Mouse (Mus musculus) heart, embryonic 14.5 days (tissue): ENCODE measurements around the gene Map4k1. TPM values are rescaled to one million over a fixed set of nuclear protein-coding genes. Genes with fewer than 3 reads are reported as not detected.

Experiments
- ATAC-seq: fragments of 200-750 bp; cut with Nextera tagmentation; 2 replicates; pipeline ENCODE4 v1.8.0; 2017; ENCODE audit warnings: low read depth, moderate TSS enrichment; ENCODE audit not compliant: insufficient number of reproducible peaks, insufficient read depth, low FRiP score
- H3K27ac ChIP-seq, 2 experiments: fragments of 200-500 bp in 1 of 2; fragments of 300-500 bp in 1 of 2; sonication (generic) in 1 of 2; replicated peaks in 1 of 2; 2 replicates each; pipeline ENCODE4 v1.5.1; 2012 to 2014; ENCODE audit warnings: low read depth in 2 of 2, low read length in 2 of 2, control low read depth in 1 of 2, mild to moderate bottlenecking in 1 of 2, mixed read lengths in 1 of 2; ENCODE audit not compliant: control insufficient read depth in 1 of 2, insufficient read depth in 1 of 2
- H3K27me3 ChIP-seq: fragments of 300-500 bp; sonication (generic); 2 replicates; pipeline ENCODE4 v1.6.1; 2014; ENCODE audit warnings: mild to moderate bottlenecking, low read length, control low read depth; ENCODE audit not compliant: control insufficient read depth, insufficient read depth
- H3K36me3 ChIP-seq: fragments of 300-500 bp; sonication (generic); 2 replicates; pipeline ENCODE4 v1.6.1; 2014; ENCODE audit warnings: mild to moderate bottlenecking, control low read depth, low read length, mixed read lengths; ENCODE audit not compliant: control insufficient read depth, insufficient read depth
- H3K4me1 ChIP-seq, 2 experiments: fragments of 200-500 bp in 1 of 2; fragments of 300-500 bp in 1 of 2; sonication (generic) in 1 of 2; 2 replicates each; pipeline ENCODE4 v1.6.1; 2012 to 2014; ENCODE audit warnings: low read length in 2 of 2, control low read depth in 1 of 2, mixed read lengths in 1 of 2; ENCODE audit not compliant: control insufficient read depth in 2 of 2, insufficient read depth in 2 of 2
- H3K4me2 ChIP-seq: fragments of 300-500 bp; sonication (generic); 2 replicates; pipeline ENCODE4 v1.6.1; 2014; ENCODE audit warnings: mild to moderate bottlenecking, low read length
- H3K4me3 ChIP-seq, 2 experiments: fragments of 200-500 bp in 1 of 2; fragments of 300-500 bp in 1 of 2; sonication (generic) in 1 of 2; 2 replicates each; pipeline ENCODE4 v1.5.1; 2012 to 2014; ENCODE audit warnings: low read length in 2 of 2, mild to moderate bottlenecking in 2 of 2, control low read depth in 1 of 2, low read depth in 1 of 2, moderate library complexity in 1 of 2; ENCODE audit not compliant: control insufficient read depth in 1 of 2, insufficient read depth in 1 of 2
- H3K9ac ChIP-seq: fragments of 300-500 bp; sonication (generic); 2 replicates; pipeline ENCODE4 v1.6.1; 2014; ENCODE audit warnings: mild to moderate bottlenecking, low read length
- H3K9me3 ChIP-seq: fragments of 300-500 bp; sonication (generic); 2 replicates; pipeline ENCODE4 v1.6.1; 2016; ENCODE audit warnings: low read length, control low read depth; ENCODE audit not compliant: control insufficient read depth
- WGBS: fragments of 180-500 bp; shearing (Covaris S2); extraction: QIAGEN DNeasy Blood & Tissue Kit; methylation state at CpG from one replicate; pipeline ENCODE4 v1.1.7; 2014; 5-methylcytosine and 5-hydroxymethylcytosine counted together
- polyA plus RNA-seq: library from polyadenylated mRNA; unstranded; fragments of >200 nt; fragmentation: Nextera tagmentation; extraction: Ambion mirVana; gene quantifications from 2 replicates; pipeline ENCODE4 v1.2.1, GENCODE M21; 2014

Gene Map4k1
- polyA plus RNA-seq, 1 experiment from 2014 or later, result 2.8 TPM

GRCm38 (mm10) chr7:29000651-29001605 lies 19.1 kb downstream of the Map4k1 start:
- ATAC-seq, result peak; percentile 30; the same call in 1 of the 2 replicates
- Histone ChIP-seq H3K9ac (peak overlapping the region; percentile 62), H3K9me3 (no peaks in the 10 kb centered on the region), H3K27ac (no peak overlapping the region), H3K4me2 (peak overlapping the region; percentile 88), H3K36me3 (no peaks in the 10 kb centered on the region), H3K27me3 (peaks cover 13% of the 10 kb centered on the region), H3K4me3 (peak overlapping the region; percentile 28 to 46), H3K4me1 (peaks cover 0 to 5% of the 10 kb centered on the region in 2 experiments; a peak in 2 of 4 replicates)
- 6% methylated on average over 43 of the region's 43 CpGs for WGBS

- Histone ChIP-seq H3K4me1 (no peaks in the 10 kb centered on the region), H3K27ac (no peak overlapping the region), H3K9ac (no peak overlapping the region), H3K36me3 (no peaks in the 10 kb centered on the region), H3K4me3 (no peak overlapping the region), H3K4me2 (no peak overlapping the region), H3K27me3 (no peaks in the 10 kb centered on the region), H3K9me3 (no peaks in the 10 kb centered on the region)
- WGBS, result 67% methylated on average over 9 of the region's 9 CpGs
- ATAC-seq, result no peak
Observed at GRCm38 (mm10) chr7:29007224-29008101, 25.6 kb downstream of the Map4k1 start.

- Histone ChIP-seq H3K9me3 (no peaks in the 10 kb centered on the region), H3K9ac (no peak overlapping the region), H3K4me1 (no peaks in the 10 kb centered on the region), H3K27me3 (no peaks in the 10 kb centered on the region), H3K36me3 (no peaks in the 10 kb centered on the region), H3K4me3 (no peak overlapping the region), H3K27ac (no peak overlapping the region), H3K4me2 (no peak overlapping the region)
- 89% methylated on average over 10 of the region's 10 CpGs for WGBS
- ATAC-seq, result no peak
Observed at GRCm38 (mm10) chr7:29008171-29008570, 26.3 kb downstream of the Map4k1 start.

- Histone ChIP-seq H3K36me3 (no peaks in the 10 kb centered on the region), H3K27me3 (no peaks in the 10 kb centered on the region), H3K9ac (no peak overlapping the region), H3K27ac (no peak overlapping the region), H3K4me1 (no peaks in the 10 kb centered on the region), H3K4me2 (no peak overlapping the region), H3K4me3 (no peak overlapping the region), H3K9me3 (no peaks in the 10 kb centered on the region)
- WGBS, result 54% methylated on average over 9 of the region's 9 CpGs
- ATAC-seq, result no peak
Observed at GRCm38 (mm10) chr7:29008714-29009113, 26.9 kb downstream of the Map4k1 start.

GRCm38 (mm10) chr7:29014984-29015383 lies 33.1 kb downstream of the Map4k1 start:
- WGBS, result 92% methylated on average over 1 of the region's 1 CpGs
- Histone ChIP-seq H3K9me3 (0 out of 2 replicates have a peak, but pooled peaks cover 4% of the 10 kb centered on the region), H3K27me3 (peaks cover 31% of the 10 kb centered on the region), H3K36me3 (no peaks in the 10 kb centered on the region), H3K27ac (no peak overlapping the region), H3K4me3 (no peak overlapping the region), H3K9ac (no peak overlapping the region), H3K4me1 (peaks cover 0 to 7% of the 10 kb centered on the region in 2 experiments; a peak in 1 of 4 replicates), H3K4me2 (no peak overlapping the region)
- ATAC-seq, result no peak

GRCm38 (mm10) chr7:29016440-29016839 lies 34.6 kb downstream of the Map4k1 start:
- Histone ChIP-seq H3K9ac (no peak overlapping the region), H3K27ac (no peak overlapping the region), H3K4me3 (no peak overlapping the region), H3K9me3 (0 out of 2 replicates have a peak, but pooled peaks cover 4% of the 10 kb centered on the region), H3K36me3 (no peaks in the 10 kb centered on the region), H3K27me3 (peaks cover 45% of the 10 kb centered on the region), H3K4me2 (no peak overlapping the region), H3K4me1 (peaks cover 0 to 8% of the 10 kb centered on the region in 2 experiments; a peak in 1 of 4 replicates)
- no peak for ATAC-seq
- WGBS, result 66% methylated on average over 7 of the region's 7 CpGs

GRCm38 (mm10) chr7:29017222-29017621 lies 35.4 kb downstream of the Map4k1 start:
- Histone ChIP-seq H3K4me1 (peaks cover 0 to 8% of the 10 kb centered on the region in 2 experiments; a peak in 1 of 4 replicates), H3K27me3 (peaks cover 45% of the 10 kb centered on the region), H3K9ac (no peak overlapping the region), H3K4me3 (no peak overlapping the region), H3K36me3 (no peaks in the 10 kb centered on the region), H3K27ac (no peak overlapping the region), H3K9me3 (0 out of 2 replicates have a peak, but pooled peaks cover 4% of the 10 kb centered on the region), H3K4me2 (no peak overlapping the region)
- WGBS, result 77% methylated on average over 7 of the region's 7 CpGs
- no peak for ATAC-seq
